Mouse (Mus musculus): ENCODE data around the gene Tbc1d9. TPM values are rescaled to one million over a fixed set of nuclear protein-coding genes. Genes with fewer than 3 reads are reported as not detected.

The Tbc1d9 gene
- total and polyA plus RNA-seq, 2 experiments from 2014 or later = 0.49 to 4.3 TPM

GRCm38 (mm10) chr8:83144601-83145000 lies 20.6 kb upstream of the Tbc1d9 start:
- ATAC-seq (ENCODE audit: insufficient read depth, low read depth) = no peak
- WGBS = 82% methylated on average over 4 of the region's 4 CpGs
- H3K4me1 ChIP-seq (ENCODE audit: control insufficient read depth, insufficient read depth) = no peaks in the 10 kb centered on the region; the same call in 1 of the 2 replicates
- no peak overlapping the region for H3K4me3 ChIP-seq (ENCODE audit: low read depth, low read length)
- no peak overlapping the region for H3K4me2 ChIP-seq (ENCODE audit: low read depth, low read length)
- no peaks in the 10 kb centered on the region for H3K27me3 ChIP-seq (ENCODE audit: control insufficient read depth, insufficient read depth, low read length)
- no peak for TF ChIP-seq EP300 (IDR thresholded peaks at IDR 0.05; ENCODE audit: low read depth)
- H3K36me3 ChIP-seq (replicated peaks; ENCODE audit: control insufficient read depth, insufficient read depth, low read length) = no peaks in the 10 kb centered on the region
- H3K9me3 ChIP-seq (replicated peaks; ENCODE audit: control insufficient read depth, low read length) = no peaks in the 10 kb centered on the region
- H3K27ac ChIP-seq (ENCODE audit: low read depth) = no peak overlapping the region
- DNase-seq (ENCODE audit: low spot score) = no peak
- H3K9ac ChIP-seq (replicated peaks; ENCODE audit: low read depth, low read length) = no peak overlapping the region

- H3K27me3 ChIP-seq (ENCODE audit: control insufficient read depth, insufficient read depth, low read length) = no peaks in the 10 kb centered on the region
- DNase-seq (ENCODE audit: low spot score) (no peak), ATAC-seq (ENCODE audit: insufficient read depth, low read depth) (no peak)
- no peak overlapping the region for H3K4me2 ChIP-seq (ENCODE audit: low read depth, low read length)
- no peak for TF ChIP-seq CTCF (IDR thresholded peaks at IDR 0.05; ENCODE audit: low read depth)
- TF ChIP-seq EP300 (IDR thresholded peaks at IDR 0.05; ENCODE audit: low read depth) = no peak
- H3K27ac ChIP-seq (ENCODE audit: low read depth) = no peak overlapping the region
- H3K36me3 ChIP-seq (replicated peaks; ENCODE audit: control insufficient read depth, insufficient read depth, low read length) = no peaks in the 10 kb centered on the region
- H3K4me1 ChIP-seq (ENCODE audit: control insufficient read depth, insufficient read depth) = no peaks in the 10 kb centered on the region; the same call in 1 of the 2 replicates
- H3K9ac ChIP-seq (replicated peaks; ENCODE audit: low read depth, low read length) = no peak overlapping the region
- H3K4me3 ChIP-seq (ENCODE audit: low read depth, low read length) = no peak overlapping the region
- no peaks in the 10 kb centered on the region for H3K9me3 ChIP-seq (replicated peaks; ENCODE audit: control insufficient read depth, low read length)
- WGBS = 62% methylated on average over 3 of the region's 3 CpGs
Measured at GRCm38 (mm10) chr8:83145421-83145820, 19.7 kb upstream of the Tbc1d9 start.

GRCm38 (mm10) chr8:83149124-83149523 lies 16.0 kb upstream of the Tbc1d9 start:
- Histone ChIP-seq H3K4me2 (ENCODE audit: low read depth, low read length) (no peak overlapping the region), H3K36me3 (replicated peaks; ENCODE audit: control insufficient read depth, insufficient read depth, low read length) (no peaks in the 10 kb centered on the region), H3K4me1 (ENCODE audit: control insufficient read depth, insufficient read depth) (no peaks in the 10 kb centered on the region), H3K9me3 (replicated peaks; ENCODE audit: control insufficient read depth, low read length) (no peaks in the 10 kb centered on the region), H3K27ac (ENCODE audit: low read depth) (no peak overlapping the region), H3K9ac (replicated peaks; ENCODE audit: low read depth, low read length) (no peak overlapping the region), H3K4me3 (ENCODE audit: low read depth, low read length) (no peak overlapping the region), H3K27me3 (ENCODE audit: control insufficient read depth, insufficient read depth, low read length) (no peaks in the 10 kb centered on the region)
- ATAC-seq (ENCODE audit: insufficient read depth, low read depth) (no peak), DNase-seq (ENCODE audit: low spot score) (no peak)
- TF ChIP-seq EP300 (IDR thresholded peaks at IDR 0.05; ENCODE audit: low read depth) (no peak), CTCF (IDR thresholded peaks at IDR 0.05; ENCODE audit: low read depth) (no peak)
- 79% methylated on average over 6 of the region's 6 CpGs for WGBS

GRCm38 (mm10) chr8:83152055-83152454 lies 13.1 kb upstream of the Tbc1d9 start:
- no peak overlapping the region for H3K27ac ChIP-seq (ENCODE audit: low read depth)
- H3K4me2 ChIP-seq (ENCODE audit: low read depth, low read length) = no peak overlapping the region
- 72% methylated on average over 1 of the region's 2 CpGs for WGBS
- H3K36me3 ChIP-seq (replicated peaks; ENCODE audit: control insufficient read depth, insufficient read depth, low read length) = no peaks in the 10 kb centered on the region
- ATAC-seq (ENCODE audit: insufficient read depth, low read depth) (no peak), DNase-seq (ENCODE audit: low spot score) (no peak)
- no peak overlapping the region for H3K4me3 ChIP-seq (ENCODE audit: low read depth, low read length)
- H3K4me1 ChIP-seq (ENCODE audit: control insufficient read depth, insufficient read depth) = no peaks in the 10 kb centered on the region
- no peak for TF ChIP-seq EP300 (IDR thresholded peaks at IDR 0.05; ENCODE audit: low read depth)
- no peak for TF ChIP-seq CTCF (IDR thresholded peaks at IDR 0.05; ENCODE audit: low read depth)
- H3K9ac ChIP-seq (replicated peaks; ENCODE audit: low read depth, low read length) = no peak overlapping the region
- no peaks in the 10 kb centered on the region for H3K9me3 ChIP-seq (replicated peaks; ENCODE audit: control insufficient read depth, low read length)
- H3K27me3 ChIP-seq (ENCODE audit: control insufficient read depth, insufficient read depth, low read length) = no peaks in the 10 kb centered on the region

- Histone ChIP-seq H3K27me3 (ENCODE audit: control insufficient read depth, insufficient read depth, low read length) (no peaks in the 10 kb centered on the region), H3K36me3 (replicated peaks; ENCODE audit: control insufficient read depth, insufficient read depth, low read length) (no peaks in the 10 kb centered on the region), H3K4me2 (ENCODE audit: low read depth, low read length) (no peak overlapping the region), H3K4me1 (ENCODE audit: control insufficient read depth, insufficient read depth) (no peaks in the 10 kb centered on the region), H3K4me3 (ENCODE audit: low read depth, low read length) (no peak overlapping the region), H3K9me3 (replicated peaks; ENCODE audit: control insufficient read depth, low read length) (no peaks in the 10 kb centered on the region), H3K27ac (ENCODE audit: low read depth) (no peak overlapping the region), H3K9ac (replicated peaks; ENCODE audit: low read depth, low read length) (no peak overlapping the region)
- ATAC-seq (ENCODE audit: insufficient read depth, low read depth) = no peak
- TF ChIP-seq CTCF (IDR thresholded peaks at IDR 0.05; ENCODE audit: low read depth) = no peak
- TF ChIP-seq EP300 (IDR thresholded peaks at IDR 0.05; ENCODE audit: low read depth) = no peak
- WGBS = 53% methylated on average over 4 of the region's 4 CpGs
- no peak for DNase-seq (ENCODE audit: low spot score)
Measured at GRCm38 (mm10) chr8:83152470-83152869, 12.7 kb upstream of the Tbc1d9 start.

GRCm38 (mm10) chr8:83155110-83155509 lies 10.0 kb upstream of the Tbc1d9 start:
- WGBS = 29% methylated on average over 4 of the region's 4 CpGs
- ATAC-seq (ENCODE audit: insufficient read depth, low read depth) (no peak), DNase-seq (ENCODE audit: low spot score) (no peak)
- no peak overlapping the region for H3K4me3 ChIP-seq (ENCODE audit: low read depth, low read length)
- no peak overlapping the region for H3K4me2 ChIP-seq (ENCODE audit: low read depth, low read length)
- H3K4me1 ChIP-seq (ENCODE audit: control insufficient read depth, insufficient read depth) = no peaks in the 10 kb centered on the region
- no peak overlapping the region for H3K9ac ChIP-seq (replicated peaks; ENCODE audit: low read depth, low read length)
- H3K36me3 ChIP-seq (replicated peaks; ENCODE audit: control insufficient read depth, insufficient read depth, low read length) = no peaks in the 10 kb centered on the region
- H3K9me3 ChIP-seq (replicated peaks; ENCODE audit: control insufficient read depth, low read length) = no peaks in the 10 kb centered on the region
- no peak overlapping the region for H3K27ac ChIP-seq (ENCODE audit: low read depth)
- no peaks in the 10 kb centered on the region for H3K27me3 ChIP-seq (ENCODE audit: control insufficient read depth, insufficient read depth, low read length)
- TF ChIP-seq EP300 (IDR thresholded peaks at IDR 0.05; ENCODE audit: low read depth) (no peak), CTCF (IDR thresholded peaks at IDR 0.05; ENCODE audit: low read depth) (no peak)

Measured in heart, postnatal 0 days (tissue).